Mouse (Mus musculus) duodenum, adult 2 months (tissue): ENCODE results near the gene Nwd1. TPM values are rescaled to one million over a fixed set of nuclear protein-coding genes. Genes with fewer than 3 reads are reported as not detected.

Experiments used
- polyA plus RNA-seq: library from polyadenylated mRNA; depleted of rRNA; stranded (reverse); fragments of >200 nt; gene quantifications from 2 replicates; pipeline ENCODE4 v1.2.3, GENCODE M21; 2012; ENCODE audit warnings: low replicate concordance; rRNA removed

Gene Nwd1
- 0.01 and 0.11 TPM in 2 replicates for polyA plus RNA-seq

GRCm38 (mm10) chr8:72646060-72646767 is at the start of gene Nwd1:
Gene Nwd1, plus strand, starts transcription at chr8:72646711.

GRCm38 (mm10) chr8:72722769-72723650 is 76.5 kb downstream of the Nwd1 start, which contains the start of gene Sin3b:
Gene Sin3b, plus strand, starts transcription at chr8:72723285.

GRCm38 (mm10) chr8:72761322-72762051 is 115.0 kb downstream of the Nwd1 start, which contains the start of gene F2rl3:
Gene F2rl3, plus strand, starts transcription at chr8:72761880.

Other genes with a start within 250 kb of the Nwd1 start
- gene Eps15l1, start 225.3 kb upstream of the Nwd1 start, polyA plus RNA-seq, result 17.3 and 17.9 TPM in 2 replicates
- gene Calr3, start 202.8 kb upstream of the Nwd1 start, polyA plus RNA-seq, result not detected in 2 replicates
- gene 1700030K09Rik, start 202.8 kb upstream of the Nwd1 start, polyA plus RNA-seq, result 2.3 and 3.4 TPM in 2 replicates
- 35.4 and 46.2 TPM in 2 replicates for gene Cherp, start 171.5 kb upstream of the Nwd1 start, polyA plus RNA-seq
- gene Slc35e1, start 154.1 kb upstream of the Nwd1 start, polyA plus RNA-seq, result 112 and 120 TPM in 2 replicates
- 8.5 and 14.0 TPM in 2 replicates for gene Med26, start 98.4 kb upstream of the Nwd1 start, polyA plus RNA-seq
- 26.3 and 35.9 TPM in 2 replicates for gene Smim7, start 75.6 kb upstream of the Nwd1 start, polyA plus RNA-seq
- gene Tmem38a, start 74.7 kb upstream of the Nwd1 start, polyA plus RNA-seq, result 13.8 and 15.1 TPM in 2 replicates
- gene Sin3b, start 76.6 kb downstream of the Nwd1 start, polyA plus RNA-seq, result 76.3 and 81.7 TPM in 2 replicates
- 4.5 and 8.3 TPM in 2 replicates for gene F2rl3, start 115.2 kb downstream of the Nwd1 start, polyA plus RNA-seq